Mouse (Mus musculus): ENCODE data around the gene Fam126a.

GRCm38 (mm10) chr5:23909256-23909655 is 121.2 kb downstream of the Fam126a start:
- TF ChIP-seq CTCF (IDR thresholded peaks at IDR 0.05; ENCODE audit: low read depth) (no peak), EP300 (IDR thresholded peaks at IDR 0.05; ENCODE audit: low read depth) (no peak)
